Mouse (Mus musculus): Measurements from ENCODE around the gene C4b.
"Not testable (repeated sequence)": the region's sequence is repeated elsewhere in the genome, so short reads cannot be mapped to it uniquely, and the experiment has no call there.

DNA sequence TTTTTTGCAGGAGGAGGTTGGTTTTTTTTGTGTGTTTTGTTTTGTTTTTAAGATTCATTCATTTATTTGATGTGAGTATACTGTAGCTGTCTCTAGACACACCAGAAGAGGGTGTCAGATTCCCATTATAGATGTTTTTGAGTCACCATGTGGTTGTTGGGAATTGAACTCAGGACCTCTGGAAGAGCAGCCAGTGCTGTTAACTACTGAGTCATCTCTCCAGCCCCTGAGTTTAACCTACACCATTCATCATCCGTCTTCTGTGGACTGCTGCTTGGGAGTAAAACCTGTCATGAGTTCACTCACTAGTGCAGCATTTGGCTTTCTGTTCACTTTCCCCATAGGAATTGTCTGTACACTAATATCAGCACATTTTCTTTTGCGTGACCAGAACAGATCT, 37.2 kb downstream of the C4b start:
- not testable (repeated sequence) for TF ChIP-seq POLR2A (IDR thresholded peaks at IDR 0.05; ENCODE audit: borderline replicate concordance, extremely low read depth, low read depth, low read length); CTCF (IDR thresholded peaks at IDR 0.05; ENCODE audit: insufficient read depth, low read length)
